Mouse (Mus musculus): Measurements from ENCODE around the gene Hook2. TPM values are rescaled to one million over a fixed set of nuclear protein-coding genes. Genes with fewer than 3 reads are reported as not detected.

The Hook2 gene
- 16.3 and 18.7 TPM in 2 replicates for polyA plus RNA-seq (2016; fragmentation: Nextera tagmentation; extraction: Ambion mirVana)

DNA sequence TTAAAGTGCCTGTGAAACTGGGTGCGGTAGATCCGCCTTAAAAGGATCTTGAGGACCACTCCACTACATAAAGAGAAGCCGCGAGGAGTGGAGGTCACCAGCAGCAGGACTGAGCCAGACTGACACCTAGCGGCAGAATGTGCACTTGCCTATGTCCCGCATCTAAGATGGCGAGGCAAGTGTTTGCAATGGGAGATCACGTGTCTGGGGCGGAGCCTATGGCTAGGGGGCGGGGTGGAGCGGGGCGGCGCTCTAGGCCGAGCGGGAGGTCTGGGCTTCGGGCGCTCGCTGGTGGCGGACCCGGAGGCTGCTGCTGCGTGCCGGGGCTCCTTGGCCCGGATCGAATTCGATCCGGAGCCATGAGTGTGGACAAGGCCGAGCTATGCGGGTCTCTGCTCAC, at the start of gene Hook2:
Hook2 (plus strand) TSS at position 255 of the 400 bp plus-strand sequence.
- H3K27me3 ChIP-seq: peaks cover 44% of the 10 kb centered on the region
- under 1% methylated on average over 28 of the region's 28 CpGs for WGBS
- H3K27ac ChIP-seq: peak within 1 kb of the TSS; percentile 73

GRCm38 (mm10) chr8:84943699-84944098, 46.7 kb upstream of the Hook2 start:
- no peak for ATAC-seq (ENCODE audit: low FRiP score)
- no peak overlapping the region for H3K27ac ChIP-seq
- H3K9me3 ChIP-seq (replicated peaks): no peaks in the 10 kb centered on the region
- H3K27me3 ChIP-seq: peaks cover 68% of the 10 kb centered on the region
- peaks cover 27% of the 10 kb centered on the region for H3K4me1 ChIP-seq
- H3K36me3 ChIP-seq: no peaks in the 10 kb centered on the region
- no peak overlapping the region for H3K4me3 ChIP-seq
- H3K9ac ChIP-seq: no peak overlapping the region
- 24% methylated on average over 4 of the region's 4 CpGs for WGBS
- no peak overlapping the region for H3K4me2 ChIP-seq (replicated peaks)

More for the DNA sequence above, at the start of gene Hook2:
- Histone ChIP-seq H3K4me1 (peaks cover 22% of the 10 kb centered on the region), H3K9ac (peak within 1 kb of the TSS; percentile 79), H3K4me2 (replicated peaks) (peak within 1 kb of the TSS; percentile 91), H3K4me3 (peak within 1 kb of the TSS; percentile 60), H3K36me3 (0 out of 2 replicates have a peak, but pooled peaks cover 4% of the 10 kb centered on the region), H3K9me3 (replicated peaks) (no peaks in the 10 kb centered on the region)
- peak; percentile 91 for ATAC-seq (ENCODE audit: low FRiP score)

- 4% methylated on average over 26 of the region's 26 CpGs for WGBS
- Histone ChIP-seq H3K9me3 (replicated peaks) (no peaks in the 10 kb centered on the region), H3K27me3 (peaks cover 73% of the 10 kb centered on the region), H3K9ac (no peak overlapping the region), H3K4me3 (peak overlapping the region; percentile 51), H3K27ac (no peak overlapping the region), H3K4me1 (peaks cover 27% of the 10 kb centered on the region), H3K4me2 (replicated peaks) (peak overlapping the region; percentile 67), H3K36me3 (no peaks in the 10 kb centered on the region)
- peak; percentile 45; the same call in 1 of the 2 replicates for ATAC-seq (ENCODE audit: low FRiP score)
Measured at GRCm38 (mm10) chr8:84944478-84945160, 45.8 kb upstream of the Hook2 start.

- Histone ChIP-seq H3K36me3 (no peaks in the 10 kb centered on the region), H3K9ac (peak overlapping the region; percentile 64; the same call in 1 of the 2 replicates), H3K27ac (peak overlapping the region; percentile 37; the same call in 1 of the 2 replicates), H3K4me3 (peak overlapping the region; percentile 51), H3K27me3 (peaks cover 78% of the 10 kb centered on the region), H3K9me3 (replicated peaks) (no peaks in the 10 kb centered on the region), H3K4me2 (replicated peaks) (peak overlapping the region; percentile 67), H3K4me1 (peaks cover 27% of the 10 kb centered on the region)
- ATAC-seq (ENCODE audit: low FRiP score): peak; percentile 49
- WGBS: 5% methylated on average over 11 of the region's 11 CpGs
Measured at GRCm38 (mm10) chr8:84945235-84945632, 45.2 kb upstream of the Hook2 start.

DNA sequence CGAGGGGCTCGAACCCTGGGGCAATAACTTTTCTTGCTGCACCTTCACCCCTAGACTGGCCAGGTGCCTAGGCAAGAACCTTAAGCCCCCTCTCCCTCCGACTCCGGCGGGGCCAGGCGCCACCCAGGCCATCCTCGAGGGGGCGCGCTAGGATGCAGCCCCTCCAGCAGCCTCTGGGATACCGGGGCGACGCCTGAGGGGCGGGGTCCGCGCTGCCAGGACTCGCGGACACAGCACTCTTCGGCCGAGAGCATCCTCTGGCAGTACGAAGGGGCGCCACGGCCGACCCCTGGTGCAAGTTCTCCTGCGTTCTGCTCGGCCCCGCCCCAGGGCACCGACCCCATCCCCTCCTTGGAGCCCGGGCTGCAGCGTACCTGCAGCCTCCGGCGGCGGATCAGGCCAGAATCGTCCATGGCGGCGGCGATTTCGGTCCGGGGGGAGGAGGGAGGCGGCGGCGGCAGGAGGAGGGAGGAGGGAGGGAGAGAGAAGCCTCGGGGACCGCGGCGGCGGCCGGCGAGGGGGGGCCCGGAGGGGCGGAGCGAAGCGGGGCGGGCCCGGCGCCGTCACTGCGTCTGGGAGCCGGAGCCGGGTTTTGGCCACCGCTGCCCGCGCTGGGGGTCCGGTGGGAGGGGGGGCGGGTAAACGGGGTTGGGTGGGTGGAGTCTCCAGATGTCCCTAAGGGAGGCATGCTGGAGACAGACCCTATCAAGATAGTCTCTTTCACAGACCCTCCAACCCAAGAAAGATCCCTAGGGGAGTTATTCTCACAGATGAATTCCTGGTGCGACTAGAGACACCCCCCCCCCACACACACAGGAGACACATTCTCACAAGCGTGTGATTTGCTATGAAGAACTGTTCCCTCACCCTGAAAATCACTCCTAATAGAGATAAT, 44.5 kb upstream of the Hook2 start:
- Histone ChIP-seq H3K9me3 (replicated peaks) (no peaks in the 10 kb centered on the region), H3K4me1 (peaks cover 27% of the 10 kb centered on the region), H3K4me2 (replicated peaks) (peak overlapping the region; percentile 67), H3K27ac (peak overlapping the region; percentile 37; the same call in 1 of the 2 replicates), H3K4me3 (peak overlapping the region; percentile 51), H3K27me3 (peaks cover 78% of the 10 kb centered on the region), H3K9ac (peak overlapping the region; percentile 64), H3K36me3 (no peaks in the 10 kb centered on the region)
- WGBS: under 1% methylated on average over 49 of the region's 67 CpGs
- ATAC-seq (ENCODE audit: low FRiP score): peak; percentile 67

- Histone ChIP-seq H3K9me3 (replicated peaks) (no peaks in the 10 kb centered on the region), H3K4me2 (replicated peaks) (peak within 1 kb of the TSS; percentile 67), H3K9ac (peak within 1 kb of the TSS; percentile 64), H3K27me3 (peaks cover 81% of the 10 kb centered on the region), H3K36me3 (no peaks in the 10 kb centered on the region), H3K4me1 (peaks cover 27% of the 10 kb centered on the region), H3K4me3 (peak within 1 kb of the TSS; percentile 51), H3K27ac (peak within 1 kb of the TSS; percentile 37; the same call in 1 of the 2 replicates)
- WGBS: 5% methylated on average over 17 of the region's 17 CpGs
- 0 out of 2 replicates have a peak, but pooled peaks have one; percentile 9 for ATAC-seq (ENCODE audit: low FRiP score)
Measured at GRCm38 (mm10) chr8:84946528-84947240, 43.7 kb upstream of the Hook2 start, which contains the start of gene Rtbdn. Rtbdn (plus strand) TSS chr8:84946991.

DNA sequence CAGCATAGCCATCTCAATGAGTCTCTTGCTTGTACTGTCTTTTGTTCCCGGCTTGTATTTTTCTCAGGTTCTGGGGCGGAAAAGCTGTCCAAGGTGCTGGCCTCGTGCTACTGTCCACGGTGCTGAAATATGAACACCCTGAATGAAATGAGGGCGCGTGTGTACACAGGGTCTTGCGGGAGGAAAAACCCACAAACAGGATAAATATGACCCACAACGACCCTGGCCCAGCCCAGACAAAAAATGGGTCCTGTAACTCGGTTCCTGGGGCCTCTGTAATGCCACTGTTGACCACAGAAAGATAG, 43.2 kb upstream of the Hook2 start:
- H3K9ac ChIP-seq: no peak overlapping the region
- peaks cover 27% of the 10 kb centered on the region for H3K4me1 ChIP-seq
- 11% methylated on average over 9 of the region's 9 CpGs for WGBS
- H3K27me3 ChIP-seq: peaks cover 86% of the 10 kb centered on the region
- no peak overlapping the region for H3K27ac ChIP-seq
- no peak overlapping the region for H3K4me3 ChIP-seq
- ATAC-seq (ENCODE audit: low FRiP score): no peak
- H3K9me3 ChIP-seq (replicated peaks): no peaks in the 10 kb centered on the region
- H3K36me3 ChIP-seq: no peaks in the 10 kb centered on the region
- H3K4me2 ChIP-seq (replicated peaks): no peak overlapping the region

- Histone ChIP-seq H3K9ac (no peak overlapping the region), H3K27me3 (peaks cover 74% of the 10 kb centered on the region), H3K4me3 (no peak overlapping the region), H3K4me1 (peaks cover 21% of the 10 kb centered on the region), H3K4me2 (replicated peaks) (no peak overlapping the region), H3K27ac (no peak overlapping the region), H3K9me3 (replicated peaks) (no peaks in the 10 kb centered on the region), H3K36me3 (no peaks in the 10 kb centered on the region)
- 21% methylated on average over 12 of the region's 12 CpGs for WGBS
- ATAC-seq (ENCODE audit: low FRiP score): no peak
Measured at GRCm38 (mm10) chr8:84949753-84950152, 40.6 kb upstream of the Hook2 start.

GRCm38 (mm10) chr8:84952612-84953255, 37.7 kb upstream of the Hook2 start:
- Histone ChIP-seq H3K9me3 (replicated peaks) (no peaks in the 10 kb centered on the region), H3K27ac (no peak overlapping the region), H3K4me3 (no peak overlapping the region), H3K36me3 (0 out of 2 replicates have a peak, but pooled peaks cover 5% of the 10 kb centered on the region), H3K27me3 (peaks cover 47% of the 10 kb centered on the region), H3K4me2 (replicated peaks) (no peak overlapping the region), H3K9ac (no peak overlapping the region), H3K4me1 (no peaks in the 10 kb centered on the region)
- 6% methylated on average over 18 of the region's 18 CpGs for WGBS
- ATAC-seq (ENCODE audit: low FRiP score): no peak

- no peak for ATAC-seq (ENCODE audit: low FRiP score)
- H3K4me1 ChIP-seq: no peaks in the 10 kb centered on the region
- H3K4me2 ChIP-seq (replicated peaks): no peak overlapping the region
- H3K9ac ChIP-seq: no peak overlapping the region
- H3K36me3 ChIP-seq: peaks cover 22% of the 10 kb centered on the region
- H3K9me3 ChIP-seq (replicated peaks): no peaks in the 10 kb centered on the region
- WGBS: 45% methylated on average over 2 of the region's 2 CpGs
- H3K4me3 ChIP-seq: no peak overlapping the region
- peaks cover 13% of the 10 kb centered on the region for H3K27me3 ChIP-seq
- H3K27ac ChIP-seq: no peak overlapping the region
Measured at GRCm38 (mm10) chr8:84956768-84957167, 33.6 kb upstream of the Hook2 start.

- ATAC-seq (ENCODE audit: low FRiP score): no peak
- Histone ChIP-seq H3K4me3 (no peak overlapping the region), H3K27ac (no peak overlapping the region), H3K9ac (no peak overlapping the region), H3K4me1 (peaks cover under 1% of the 10 kb centered on the region), H3K27me3 (no peaks in the 10 kb centered on the region), H3K36me3 (peaks cover 22% of the 10 kb centered on the region), H3K9me3 (replicated peaks) (no peaks in the 10 kb centered on the region), H3K4me2 (replicated peaks) (no peak overlapping the region)
- 97% methylated on average over 7 of the region's 7 CpGs for WGBS
Measured at GRCm38 (mm10) chr8:84959811-84960210, 30.6 kb upstream of the Hook2 start.

All from hindbrain, embryonic 12.5 days (tissue).